Mouse (Mus musculus) bone marrow macrophage, adult 2 months (primary cell): ENCODE results near the gene Pvalb. TPM values are rescaled to one million over a fixed set of nuclear protein-coding genes. Genes with fewer than 3 reads are reported as not detected.

Source experiments
- H3K27ac ChIP-seq: 2 replicates; pipeline ENCODE4 v1.5.1; 2012; ENCODE audit warnings: low read depth, low read length; ENCODE audit not compliant: insufficient read depth
- H3K4me1 ChIP-seq: 2 replicates; pipeline ENCODE4 v1.6.1; 2012; ENCODE audit warnings: low read length; ENCODE audit not compliant: control insufficient read depth, insufficient read depth
- H3K4me3 ChIP-seq: 2 replicates; pipeline ENCODE4 v1.5.1; 2012; ENCODE audit warnings: mild to moderate bottlenecking, low read length, moderate library complexity; ENCODE audit not compliant: insufficient read depth
- CTCF ChIP-seq: IDR thresholded peaks from 2 replicates; pipeline ENCODE4 v1.5.1; 2012; ENCODE audit warnings: low read depth, mild to moderate bottlenecking, low read length, moderate library complexity
- POLR2A ChIP-seq: IDR thresholded peaks from 2 replicates; pipeline ENCODE4 v1.6.1; 2012; ENCODE audit warnings: mild to moderate bottlenecking, low read depth, low read length, borderline replicate concordance
- polyA plus RNA-seq: library from polyadenylated mRNA; stranded (reverse); fragments of >200 nt; gene quantifications from 2 replicates; pipeline ENCODE4 v1.2.4, GENCODE M21; 2012; ENCODE audit not compliant: missing spikeins, insufficient read depth, insufficient read length

Gene Pvalb
- polyA plus RNA-seq, 1 experiment, result not detected

- no peak for TF ChIP-seq POLR2A
- TF ChIP-seq CTCF, result no peak
- Histone ChIP-seq H3K4me1 (peaks cover 21% of the 10 kb centered on the region), H3K4me3 (no peak overlapping the region), H3K27ac (no peak overlapping the region)
Observed at GRCm38 (mm10) chr15:78239956-78240617, 33.9 kb upstream of the Pvalb start.

GRCm38 (mm10) chr15:78239453-78239852, 33.3 kb upstream of the Pvalb start:
- H3K27ac ChIP-seq, result no peak overlapping the region
- H3K4me3 ChIP-seq, result no peak overlapping the region
- TF ChIP-seq CTCF (peak; percentile 100), POLR2A (no peak)
- H3K4me1 ChIP-seq, result peaks cover 21% of the 10 kb centered on the region

GRCm38 (mm10) chr15:78234823-78235509, 28.8 kb upstream of the Pvalb start:
- Histone ChIP-seq H3K4me1 (no peaks in the 10 kb centered on the region), H3K4me3 (no peak overlapping the region), H3K27ac (no peak overlapping the region)
- TF ChIP-seq CTCF, result no peak
- TF ChIP-seq POLR2A, result no peak

GRCm38 (mm10) chr15:78231346-78232331, 25.4 kb upstream of the Pvalb start:
- Histone ChIP-seq H3K27ac (no peak overlapping the region), H3K4me1 (no peaks in the 10 kb centered on the region), H3K4me3 (no peak overlapping the region)
- TF ChIP-seq POLR2A (no peak), CTCF (no peak)

DNA sequence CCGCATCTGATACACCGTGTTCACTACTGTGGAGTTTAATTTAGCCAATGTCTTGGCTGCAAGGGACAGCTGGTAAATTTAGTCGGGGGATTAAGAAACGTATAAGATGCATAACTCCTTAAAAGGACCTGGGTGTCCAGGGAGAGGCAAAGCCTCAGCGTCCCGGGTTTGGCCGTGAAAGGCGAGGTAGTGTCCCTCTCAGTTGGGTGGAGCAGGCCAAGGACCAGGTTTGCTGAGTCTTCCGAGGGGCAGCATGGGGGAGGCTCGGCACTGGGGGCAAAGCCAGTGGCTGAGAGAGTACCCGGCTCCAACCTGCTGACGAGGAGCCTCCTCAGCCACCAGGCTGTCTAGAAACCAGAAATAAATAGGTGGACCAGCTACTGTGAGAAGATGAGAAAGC, 21.6 kb upstream of the Pvalb start:
- Histone ChIP-seq H3K27ac (no peak overlapping the region), H3K4me1 (no peaks in the 10 kb centered on the region), H3K4me3 (no peak overlapping the region)
- TF ChIP-seq CTCF, result no peak
- TF ChIP-seq POLR2A, result no peak

GRCm38 (mm10) chr15:78215269-78215668, 9.1 kb upstream of the Pvalb start:
- TF ChIP-seq POLR2A (no peak), CTCF (no peak)
- H3K4me1 ChIP-seq, result no peaks in the 10 kb centered on the region
- no peak overlapping the region for H3K4me3 ChIP-seq
- H3K27ac ChIP-seq, result no peak overlapping the region

GRCm38 (mm10) chr15:78211367-78211766, 5.2 kb upstream of the Pvalb start:
- Histone ChIP-seq H3K4me3 (no peak overlapping the region), H3K4me1 (no peaks in the 10 kb centered on the region), H3K27ac (no peak overlapping the region)
- TF ChIP-seq CTCF, result no peak
- no peak for TF ChIP-seq POLR2A

GRCm38 (mm10) chr15:78210203-78210602, 4.0 kb upstream of the Pvalb start:
- no peak overlapping the region for H3K4me3 ChIP-seq
- H3K27ac ChIP-seq, result no peak overlapping the region
- TF ChIP-seq CTCF (no peak), POLR2A (no peak)
- no peaks in the 10 kb centered on the region for H3K4me1 ChIP-seq

DNA sequence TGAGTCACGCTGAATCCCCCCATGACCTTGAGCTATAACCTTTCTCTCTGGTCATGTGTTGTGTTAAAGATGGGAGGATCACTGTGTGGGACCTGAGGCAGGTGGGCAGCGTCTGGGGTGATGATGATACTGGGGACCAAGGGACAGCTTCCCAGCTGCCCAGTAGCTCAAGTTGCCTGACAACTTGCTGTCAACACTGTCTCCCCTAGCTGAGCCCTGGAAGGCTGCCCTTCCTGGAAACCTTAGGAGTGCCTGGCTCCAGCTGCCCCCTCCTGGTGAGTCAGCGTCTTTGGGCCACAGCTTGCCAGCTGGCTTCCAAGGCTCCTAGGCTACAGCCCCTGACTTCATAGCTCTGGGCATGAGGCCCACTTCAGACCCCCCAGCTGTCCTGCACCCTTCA, 1.0 kb downstream of the Pvalb start:
- no peaks in the 10 kb centered on the region for H3K4me1 ChIP-seq
- no peak overlapping the region for H3K4me3 ChIP-seq
- H3K27ac ChIP-seq, result no peak overlapping the region
- no peak for TF ChIP-seq POLR2A
- TF ChIP-seq CTCF, result no peak
